Mouse (Mus musculus): ENCODE measurements around the gene Slc10a1. TPM values are rescaled to one million over a fixed set of nuclear protein-coding genes. Genes with fewer than 3 reads are reported as not detected.

Gene Slc10a1
- polyA plus RNA-seq, 1 experiment: 0.02 TPM

GRCm38 (mm10) chr12:80926550-80926949 is 42.0 kb downstream of the Slc10a1 start:
- H3K79me2 ChIP-seq (ENCODE audit: control insufficient read depth, insufficient read depth): no peaks in the 10 kb centered on the region
- H3K36me3 ChIP-seq (ENCODE audit: control insufficient read depth, insufficient read depth): no peaks in the 10 kb centered on the region
- no peak overlapping the region for H3K4me3 ChIP-seq
- H3ac ChIP-seq (ENCODE audit: control insufficient read depth, insufficient read length): no peak overlapping the region
- no peak overlapping the region for H3K4me2 ChIP-seq (ENCODE audit: low read depth)
- TF ChIP-seq CEBPB (IDR thresholded peaks at IDR 0.05; ENCODE audit: insufficient read depth, poor library complexity, severe bottlenecking) (no peak), TCF12 (IDR thresholded peaks at IDR 0.05; ENCODE audit: insufficient read depth, poor library complexity, severe bottlenecking) (no peak), POLR2A (IDR thresholded peaks at IDR 0.05; ENCODE audit: insufficient read length, low read depth) (no peak), MYOD1 (IDR thresholded peaks at IDR 0.05; ENCODE audit: control insufficient read depth in 1 of 3, insufficient read length in 2 of 3, low read depth in 2 of 3) (no peak), E2F4 (IDR thresholded peaks at IDR 0.05; ENCODE audit: insufficient read depth) (no peak), TCF3 (IDR thresholded peaks at IDR 0.05; ENCODE audit: insufficient read length, low read depth) (no peak), POLR2AphosphoS2 (IDR thresholded peaks at IDR 0.05; ENCODE audit: insufficient read length, low read depth) (no peak), SRF (IDR thresholded peaks at IDR 0.05; ENCODE audit: control insufficient read depth, insufficient read length, low read depth) (no peak), MAX (IDR thresholded peaks at IDR 0.05; ENCODE audit: low read depth) (no peak), USF1 (IDR thresholded peaks at IDR 0.05; ENCODE audit: low read depth) (no peak), REST (IDR thresholded peaks at IDR 0.05; ENCODE audit: insufficient read depth, insufficient read length) (no peak), MYOG (IDR thresholded peaks at IDR 0.05; ENCODE audit: control insufficient read depth in 1 of 3, insufficient read depth in 1 of 3, insufficient read length in 2 of 3, low read depth in 2 of 3) (no peak)
- peaks cover 16% of the 10 kb centered on the region for H3K27me3 ChIP-seq (ENCODE audit: control insufficient read depth, insufficient read depth, insufficient read length)

- TF ChIP-seq POLR2A (IDR thresholded peaks at IDR 0.05; ENCODE audit: insufficient read length, low read depth) (no peak), MYOD1 (IDR thresholded peaks at IDR 0.05; ENCODE audit: control insufficient read depth in 1 of 3, insufficient read length in 2 of 3, low read depth in 2 of 3) (no peak), REST (IDR thresholded peaks at IDR 0.05; ENCODE audit: insufficient read depth, insufficient read length) (no peak), E2F4 (IDR thresholded peaks at IDR 0.05; ENCODE audit: insufficient read depth) (no peak), POLR2AphosphoS2 (IDR thresholded peaks at IDR 0.05; ENCODE audit: insufficient read length, low read depth) (no peak), MYOG (IDR thresholded peaks at IDR 0.05; ENCODE audit: control insufficient read depth in 1 of 3, insufficient read depth in 1 of 3, insufficient read length in 2 of 3, low read depth in 2 of 3) (no peak), CEBPB (IDR thresholded peaks at IDR 0.05; ENCODE audit: insufficient read depth, poor library complexity, severe bottlenecking) (no peak)
- Histone ChIP-seq H3K4me2 (ENCODE audit: low read depth) (no peak overlapping the region), H3ac (ENCODE audit: control insufficient read depth, insufficient read length) (no peak overlapping the region), H3K27me3 (ENCODE audit: control insufficient read depth, insufficient read depth, insufficient read length) (peaks cover 22% of the 10 kb centered on the region), H3K36me3 (ENCODE audit: control insufficient read depth, insufficient read depth) (no peaks in the 10 kb centered on the region), H3K4me3 (no peak overlapping the region), H3K79me2 (ENCODE audit: control insufficient read depth, insufficient read depth) (no peaks in the 10 kb centered on the region)
Observed at GRCm38 (mm10) chr12:80925919-80926318, 42.6 kb downstream of the Slc10a1 start.

GRCm38 (mm10) chr12:80924205-80924604 is 44.3 kb downstream of the Slc10a1 start:
- peaks cover 23% of the 10 kb centered on the region for H3K27me3 ChIP-seq (ENCODE audit: control insufficient read depth, insufficient read depth, insufficient read length)
- no peak for TF ChIP-seq CEBPB (IDR thresholded peaks at IDR 0.05; ENCODE audit: insufficient read depth, poor library complexity, severe bottlenecking)
- no peak for TF ChIP-seq TCF12 (IDR thresholded peaks at IDR 0.05; ENCODE audit: insufficient read depth, poor library complexity, severe bottlenecking)
- TF ChIP-seq MAX (IDR thresholded peaks at IDR 0.05; ENCODE audit: low read depth): no peak
- no peak for TF ChIP-seq MYOG (IDR thresholded peaks at IDR 0.05; ENCODE audit: control insufficient read depth in 1 of 3, insufficient read depth in 1 of 3, insufficient read length in 2 of 3, low read depth in 2 of 3)
- no peak for TF ChIP-seq USF1 (IDR thresholded peaks at IDR 0.05; ENCODE audit: low read depth)
- TF ChIP-seq MYOD1 (IDR thresholded peaks at IDR 0.05; ENCODE audit: control insufficient read depth in 1 of 3, insufficient read length in 2 of 3, low read depth in 2 of 3): no peak
- TF ChIP-seq E2F4 (IDR thresholded peaks at IDR 0.05; ENCODE audit: insufficient read depth): no peak
- TF ChIP-seq SRF (IDR thresholded peaks at IDR 0.05; ENCODE audit: control insufficient read depth, insufficient read length, low read depth): no peak
- no peak for TF ChIP-seq TCF3 (IDR thresholded peaks at IDR 0.05; ENCODE audit: insufficient read length, low read depth)
- TF ChIP-seq POLR2A (IDR thresholded peaks at IDR 0.05; ENCODE audit: insufficient read length, low read depth): no peak
- H3K4me2 ChIP-seq (ENCODE audit: low read depth): no peak overlapping the region
- no peak overlapping the region for H3K4me3 ChIP-seq
- no peak overlapping the region for H3ac ChIP-seq (ENCODE audit: control insufficient read depth, insufficient read length)
- H3K36me3 ChIP-seq (ENCODE audit: control insufficient read depth, insufficient read depth): no peaks in the 10 kb centered on the region
- H3K79me2 ChIP-seq (ENCODE audit: control insufficient read depth, insufficient read depth): no peaks in the 10 kb centered on the region

- Histone ChIP-seq H3K79me2 (ENCODE audit: control insufficient read depth, insufficient read depth) (no peaks in the 10 kb centered on the region), H3ac (ENCODE audit: control insufficient read depth, insufficient read length) (no peak overlapping the region), H3K27me3 (ENCODE audit: control insufficient read depth, insufficient read depth, insufficient read length) (peaks cover 23% of the 10 kb centered on the region), H3K4me3 (no peak overlapping the region), H3K4me2 (ENCODE audit: low read depth) (no peak overlapping the region), H3K36me3 (ENCODE audit: control insufficient read depth, insufficient read depth) (no peaks in the 10 kb centered on the region)
- no peak for TF ChIP-seq TCF3 (IDR thresholded peaks at IDR 0.05; ENCODE audit: insufficient read length, low read depth)
- TF ChIP-seq POLR2A (IDR thresholded peaks at IDR 0.05; ENCODE audit: insufficient read length, low read depth): no peak
- no peak for TF ChIP-seq USF1 (IDR thresholded peaks at IDR 0.05; ENCODE audit: low read depth)
- no peak for TF ChIP-seq MYOD1 (IDR thresholded peaks at IDR 0.05; ENCODE audit: control insufficient read depth in 1 of 3, insufficient read length in 2 of 3, low read depth in 2 of 3)
- no peak for TF ChIP-seq TCF12 (IDR thresholded peaks at IDR 0.05; ENCODE audit: insufficient read depth, poor library complexity, severe bottlenecking)
- no peak for TF ChIP-seq MAX (IDR thresholded peaks at IDR 0.05; ENCODE audit: low read depth)
- TF ChIP-seq POLR2AphosphoS2 (IDR thresholded peaks at IDR 0.05; ENCODE audit: insufficient read length, low read depth): no peak
- TF ChIP-seq SRF (IDR thresholded peaks at IDR 0.05; ENCODE audit: control insufficient read depth, insufficient read length, low read depth): no peak
- no peak for TF ChIP-seq REST (IDR thresholded peaks at IDR 0.05; ENCODE audit: insufficient read depth, insufficient read length)
- no peak for TF ChIP-seq CEBPB (IDR thresholded peaks at IDR 0.05; ENCODE audit: insufficient read depth, poor library complexity, severe bottlenecking)
- TF ChIP-seq MYOG (IDR thresholded peaks at IDR 0.05; ENCODE audit: control insufficient read depth in 1 of 3, insufficient read depth in 1 of 3, insufficient read length in 2 of 3, low read depth in 2 of 3): no peak
Observed at GRCm38 (mm10) chr12:80923602-80924001, 44.9 kb downstream of the Slc10a1 start.

- Histone ChIP-seq H3K27me3 (ENCODE audit: control insufficient read depth, insufficient read depth, insufficient read length) (peaks cover 23% of the 10 kb centered on the region), H3K4me2 (ENCODE audit: low read depth) (no peak overlapping the region), H3K36me3 (ENCODE audit: control insufficient read depth, insufficient read depth) (no peaks in the 10 kb centered on the region), H3ac (ENCODE audit: control insufficient read depth, insufficient read length) (no peak overlapping the region), H3K79me2 (ENCODE audit: control insufficient read depth, insufficient read depth) (no peaks in the 10 kb centered on the region), H3K4me3 (no peak overlapping the region)
- no peak for TF ChIP-seq POLR2A (IDR thresholded peaks at IDR 0.05; ENCODE audit: insufficient read length, low read depth)
- TF ChIP-seq USF1 (IDR thresholded peaks at IDR 0.05; ENCODE audit: low read depth): no peak
- no peak for TF ChIP-seq REST (IDR thresholded peaks at IDR 0.05; ENCODE audit: insufficient read depth, insufficient read length)
- no peak for TF ChIP-seq E2F4 (IDR thresholded peaks at IDR 0.05; ENCODE audit: insufficient read depth)
- TF ChIP-seq MYOD1 (IDR thresholded peaks at IDR 0.05; ENCODE audit: control insufficient read depth in 1 of 3, insufficient read length in 2 of 3, low read depth in 2 of 3): no peak
- no peak for TF ChIP-seq POLR2AphosphoS2 (IDR thresholded peaks at IDR 0.05; ENCODE audit: insufficient read length, low read depth)
- TF ChIP-seq MAX (IDR thresholded peaks at IDR 0.05; ENCODE audit: low read depth): no peak
- TF ChIP-seq MYOG (IDR thresholded peaks at IDR 0.05; ENCODE audit: control insufficient read depth in 1 of 3, insufficient read depth in 1 of 3, insufficient read length in 2 of 3, low read depth in 2 of 3): no peak
- no peak for TF ChIP-seq SRF (IDR thresholded peaks at IDR 0.05; ENCODE audit: control insufficient read depth, insufficient read length, low read depth)
- TF ChIP-seq CEBPB (IDR thresholded peaks at IDR 0.05; ENCODE audit: insufficient read depth, poor library complexity, severe bottlenecking): no peak
- TF ChIP-seq TCF3 (IDR thresholded peaks at IDR 0.05; ENCODE audit: insufficient read length, low read depth): no peak
- no peak for TF ChIP-seq TCF12 (IDR thresholded peaks at IDR 0.05; ENCODE audit: insufficient read depth, poor library complexity, severe bottlenecking)
Observed at GRCm38 (mm10) chr12:80922869-80923268, 45.6 kb downstream of the Slc10a1 start.
